Mouse (Mus musculus) forebrain, embryonic 16.5 days (tissue): ENCODE measurements around the gene Rad51b. TPM values are rescaled to one million over a fixed set of nuclear protein-coding genes. Genes with fewer than 3 reads are reported as not detected.

ENCODE experiments used
- ATAC-seq: fragments of 200-750 bp; cut with Nextera tagmentation; 2 replicates; pipeline ENCODE4 v1.8.0; 2017; ENCODE audit warnings: mild to moderate bottlenecking, moderate library complexity
- H3K27ac ChIP-seq: fragments of 300-500 bp; sonication (generic); 2 replicates; pipeline ENCODE4 v1.5.1; 2014; ENCODE audit warnings: low read length, control low read depth
- H3K27me3 ChIP-seq: fragments of 300-500 bp; sonication (generic); replicated peaks from 2 replicates; pipeline ENCODE4 v1.6.1; 2014; ENCODE audit warnings: low read length; ENCODE audit not compliant: control insufficient read depth, insufficient read depth
- H3K36me3 ChIP-seq: fragments of 300-500 bp; sonication (generic); 2 replicates; pipeline ENCODE4 v1.6.1; 2014; ENCODE audit not compliant: control insufficient read depth, insufficient read depth
- H3K4me1 ChIP-seq: fragments of 300-500 bp; sonication (generic); replicated peaks from 2 replicates; pipeline ENCODE4 v1.6.1; 2014; ENCODE audit warnings: low read length; ENCODE audit not compliant: control insufficient read depth, insufficient read depth
- H3K4me2 ChIP-seq: fragments of 300-500 bp; sonication (generic); 2 replicates; pipeline ENCODE4 v1.6.1; 2014; ENCODE audit warnings: mild to moderate bottlenecking, low read length, control low read depth
- H3K4me3 ChIP-seq: fragments of 300-500 bp; sonication (generic); replicated peaks from 2 replicates; pipeline ENCODE4 v1.5.1; 2014; ENCODE audit warnings: mild to moderate bottlenecking, low read length, control low read depth
- H3K9ac ChIP-seq: fragments of 300-500 bp; sonication (generic); replicated peaks from 2 replicates; pipeline ENCODE4 v1.6.1; 2014; ENCODE audit warnings: low read depth, low read length, control low read depth
- H3K9me3 ChIP-seq: fragments of 300-500 bp; sonication (generic); 2 replicates; pipeline ENCODE4 v1.6.1; 2016; ENCODE audit warnings: low read length; ENCODE audit not compliant: control insufficient read depth
- WGBS: fragments of 180-500 bp; shearing (Covaris S2); extraction: QIAGEN DNeasy Blood & Tissue Kit; methylation state at CpG from one replicate; pipeline ENCODE4 v1.1.7; 2014; 5-methylcytosine and 5-hydroxymethylcytosine counted together
- polyA plus RNA-seq: library from polyadenylated mRNA; unstranded; fragments of >200 nt; fragmentation: Nextera tagmentation; extraction: Ambion mirVana; gene quantifications from 2 replicates; pipeline ENCODE4 v1.2.1, GENCODE M21; 2015

The Rad51b gene
- polyA plus RNA-seq, 1 experiment from 2014 or later, result 2.6 TPM

- Histone ChIP-seq H3K4me2 (no peak overlapping the region), H3K4me1 (0 out of 2 replicates have a peak, but pooled peaks cover 2% of the 10 kb centered on the region), H3K27ac (no peak overlapping the region), H3K36me3 (no peaks in the 10 kb centered on the region), H3K4me3 (no peak overlapping the region), H3K9me3 (no peaks in the 10 kb centered on the region), H3K9ac (no peak overlapping the region), H3K27me3 (no peaks in the 10 kb centered on the region)
- WGBS, result 63% methylated on average over 3 of the region's 3 CpGs
- no peak for ATAC-seq
These were observed 86.5 kb downstream of the Rad51b start for GRCm38 (mm10) chr12:79383583-79383982.

- WGBS, result 66% methylated on average over 9 of the region's 9 CpGs
- Histone ChIP-seq H3K4me3 (no peak overlapping the region), H3K9me3 (no peaks in the 10 kb centered on the region), H3K4me2 (no peak overlapping the region), H3K27ac (no peak overlapping the region), H3K9ac (no peak overlapping the region), H3K36me3 (no peaks in the 10 kb centered on the region), H3K4me1 (peaks cover 2% of the 10 kb centered on the region; the same call in 1 of the 2 replicates), H3K27me3 (no peaks in the 10 kb centered on the region)
- no peak for ATAC-seq
These were observed 87.7 kb downstream of the Rad51b start for GRCm38 (mm10) chr12:79384787-79385186.

GRCm38 (mm10) chr12:79385199-79385598 is 88.1 kb downstream of the Rad51b start:
- no peak for ATAC-seq
- H3K27ac ChIP-seq, result no peak overlapping the region
- no peaks in the 10 kb centered on the region for H3K27me3 ChIP-seq
- no peak overlapping the region for H3K4me3 ChIP-seq
- no peak overlapping the region for H3K4me2 ChIP-seq
- no peaks in the 10 kb centered on the region for H3K36me3 ChIP-seq
- no peak overlapping the region for H3K9ac ChIP-seq
- peaks cover 2% of the 10 kb centered on the region; the same call in 1 of the 2 replicates for H3K4me1 ChIP-seq
- H3K9me3 ChIP-seq, result no peaks in the 10 kb centered on the region
- WGBS, result 91% methylated on average over 5 of the region's 5 CpGs

- Histone ChIP-seq H3K4me1 (peaks cover 2% of the 10 kb centered on the region; the same call in 1 of the 2 replicates), H3K36me3 (no peaks in the 10 kb centered on the region), H3K27ac (no peak overlapping the region), H3K4me3 (no peak overlapping the region), H3K4me2 (no peak overlapping the region), H3K27me3 (no peaks in the 10 kb centered on the region), H3K9ac (no peak overlapping the region), H3K9me3 (no peaks in the 10 kb centered on the region)
- WGBS, result 91% methylated on average over 6 of the region's 6 CpGs
- no peak for ATAC-seq
These were observed 90.8 kb downstream of the Rad51b start for GRCm38 (mm10) chr12:79387886-79388285.

GRCm38 (mm10) chr12:79389251-79389650 is 92.2 kb downstream of the Rad51b start:
- no peak for ATAC-seq
- 91% methylated on average over 3 of the region's 3 CpGs for WGBS
- no peak overlapping the region for H3K4me3 ChIP-seq

GRCm38 (mm10) chr12:79389971-79390370 is 92.9 kb downstream of the Rad51b start:
- no peak overlapping the region for H3K27ac ChIP-seq
- H3K9me3 ChIP-seq, result no peaks in the 10 kb centered on the region
- no peak for ATAC-seq
- H3K4me1 ChIP-seq, result no peaks in the 10 kb centered on the region; the same call in 1 of the 2 replicates
- H3K4me3 ChIP-seq, result no peak overlapping the region
- no peak overlapping the region for H3K9ac ChIP-seq
- no peak overlapping the region for H3K4me2 ChIP-seq
- H3K36me3 ChIP-seq, result no peaks in the 10 kb centered on the region
- no peaks in the 10 kb centered on the region for H3K27me3 ChIP-seq

More at GRCm38 (mm10) chr12:79389251-79389650, 92.2 kb downstream of the Rad51b start:
- H3K4me1 ChIP-seq, result peaks cover 2% of the 10 kb centered on the region; the same call in 1 of the 2 replicates
- no peak overlapping the region for H3K4me2 ChIP-seq
- no peaks in the 10 kb centered on the region for H3K9me3 ChIP-seq
- H3K9ac ChIP-seq, result no peak overlapping the region
- H3K27me3 ChIP-seq, result no peaks in the 10 kb centered on the region
- no peaks in the 10 kb centered on the region for H3K36me3 ChIP-seq
- H3K27ac ChIP-seq, result no peak overlapping the region

- Histone ChIP-seq H3K36me3 (no peaks in the 10 kb centered on the region), H3K4me1 (no peaks in the 10 kb centered on the region; the same call in 1 of the 2 replicates), H3K27ac (no peak overlapping the region), H3K4me2 (no peak overlapping the region), H3K27me3 (no peaks in the 10 kb centered on the region), H3K4me3 (no peak overlapping the region), H3K9ac (no peak overlapping the region), H3K9me3 (no peaks in the 10 kb centered on the region)
- ATAC-seq, result no peak
- WGBS, result 89% methylated on average over 2 of the region's 2 CpGs
These were observed 96.6 kb downstream of the Rad51b start for GRCm38 (mm10) chr12:79393636-79394035.

- H3K9me3 ChIP-seq, result no peaks in the 10 kb centered on the region
- no peaks in the 10 kb centered on the region for H3K4me1 ChIP-seq
- no peak overlapping the region for H3K27ac ChIP-seq
- H3K27me3 ChIP-seq, result no peaks in the 10 kb centered on the region
- no peak overlapping the region for H3K4me2 ChIP-seq
- WGBS, result 81% methylated on average over 3 of the region's 3 CpGs
- H3K36me3 ChIP-seq, result no peaks in the 10 kb centered on the region
- H3K4me3 ChIP-seq, result no peak overlapping the region
- ATAC-seq, result no peak
- no peak overlapping the region for H3K9ac ChIP-seq
These were observed 106.9 kb downstream of the Rad51b start for GRCm38 (mm10) chr12:79403992-79404391.

- no peaks in the 10 kb centered on the region for H3K27me3 ChIP-seq
- no peak overlapping the region for H3K4me2 ChIP-seq
- no peak overlapping the region for H3K27ac ChIP-seq
- 79% methylated on average over 1 of the region's 1 CpGs for WGBS
- H3K9me3 ChIP-seq, result no peaks in the 10 kb centered on the region
- no peaks in the 10 kb centered on the region for H3K36me3 ChIP-seq
- no peak for ATAC-seq
- no peaks in the 10 kb centered on the region for H3K4me1 ChIP-seq
- H3K9ac ChIP-seq, result no peak overlapping the region
- H3K4me3 ChIP-seq, result no peak overlapping the region
These were observed 107.4 kb downstream of the Rad51b start for GRCm38 (mm10) chr12:79404494-79404893.

GRCm38 (mm10) chr12:79408677-79409076 is 111.6 kb downstream of the Rad51b start:
- no peak overlapping the region for H3K4me3 ChIP-seq
- H3K27me3 ChIP-seq, result no peaks in the 10 kb centered on the region
- no peaks in the 10 kb centered on the region for H3K36me3 ChIP-seq
- no peak for ATAC-seq
- H3K27ac ChIP-seq, result no peak overlapping the region
- H3K4me1 ChIP-seq, result no peaks in the 10 kb centered on the region
- no peaks in the 10 kb centered on the region for H3K9me3 ChIP-seq
- H3K4me2 ChIP-seq, result no peak overlapping the region
- H3K9ac ChIP-seq, result no peak overlapping the region
- WGBS, result 66% methylated on average over 2 of the region's 2 CpGs
